Mouse (Mus musculus) small intestine, adult 2 months (tissue): ENCODE results near the gene Matk. TPM values are rescaled to one million over a fixed set of nuclear protein-coding genes. Genes with fewer than 3 reads are reported as not detected.

Experiments used
- H3K27ac ChIP-seq: fragments of 200-500 bp; 2 replicates; pipeline ENCODE4 v1.5.1; 2012; ENCODE audit warnings: low read depth, low read length, control low read depth, inconsistent platforms; ENCODE audit not compliant: insufficient read depth
- H3K27me3 ChIP-seq: fragments of 200-500 bp; 2 replicates; pipeline ENCODE4 v1.6.1; 2012; ENCODE audit warnings: mild to moderate bottlenecking, moderate library complexity, low read length, inconsistent platforms; ENCODE audit not compliant: control insufficient read depth, insufficient read depth
- H3K36me3 ChIP-seq: fragments of 200-500 bp; 2 replicates; pipeline ENCODE4 v1.6.1; 2012; ENCODE audit warnings: mild to moderate bottlenecking, low read length, control low read depth, inconsistent platforms; ENCODE audit not compliant: control insufficient read depth, insufficient read depth
- H3K4me1 ChIP-seq: fragments of 200-500 bp; 2 replicates; pipeline ENCODE4 v1.6.1; 2012; ENCODE audit warnings: low read length, inconsistent platforms, mixed read lengths; ENCODE audit not compliant: control insufficient read depth, insufficient read depth, insufficient read length
- H3K4me3 ChIP-seq: fragments of 200-500 bp; 2 replicates; pipeline ENCODE4 v1.5.1; 2012; ENCODE audit warnings: low read depth, mild to moderate bottlenecking, control low read depth, inconsistent platforms, low read length, moderate library complexity
- CTCF ChIP-seq: fragments of 200-500 bp; IDR thresholded peaks from 2 replicates; pipeline ENCODE4 v1.5.1; 2012; ENCODE audit warnings: low read depth, mild to moderate bottlenecking, control low read depth, inconsistent platforms, low read length, moderate library complexity, mixed read lengths; ENCODE audit not compliant: insufficient replicate concordance, insufficient read length; ENCODE audit errors: extremely low read depth
- POLR2A ChIP-seq: fragments of 200-500 bp; IDR thresholded peaks from 2 replicates; pipeline ENCODE4 v1.6.1; 2012; ENCODE audit warnings: low read depth, mild to moderate bottlenecking, control low read depth, inconsistent platforms, low read length, moderate library complexity
- whole genome bisulfite sequencing: fragments of 180-500 bp; shearing (Covaris S2); methylation state at CpG from one replicate; pipeline ENCODE4 v1.1.7; 2018; 5-methylcytosine and 5-hydroxymethylcytosine counted together
- polyA plus RNA-seq: library from polyadenylated mRNA; depleted of rRNA; stranded (reverse); fragments of >200 nt; gene quantifications from 2 replicates; pipeline ENCODE4 v1.2.3, GENCODE M21; 2012

The Matk gene
- polyA plus RNA-seq, 1 experiment = 13.0 TPM

- 4% methylated on average over 29 of the region's 29 CpGs for WGBS
- peaks cover 17% of the 10 kb centered on the region for H3K4me1 ChIP-seq
- H3K27ac ChIP-seq = peak within 1 kb of the TSS; percentile 96
- 0 out of 2 replicates have a peak, but pooled peaks cover 2% of the 10 kb centered on the region for H3K36me3 ChIP-seq
- TF ChIP-seq POLR2A (no peak; the same call in 1 of the 2 replicates), CTCF (no peak)
- H3K4me3 ChIP-seq = peak within 1 kb of the TSS; percentile 61
- 0 out of 2 replicates have a peak, but pooled peaks cover 5% of the 10 kb centered on the region for H3K27me3 ChIP-seq
Measured at GRCm38 (mm10) chr10:81232580-81233225, 20.0 kb upstream of the Matk start, which contains the start of gene Zfr2. TSS of gene Zfr2 (plus strand) at chr10:81233155.

GRCm38 (mm10) chr10:81233226-81233585 lies 19.5 kb upstream of the Matk start:
- TF ChIP-seq CTCF = no peak
- TF ChIP-seq POLR2A = no peak
- Histone ChIP-seq H3K27me3 (0 out of 2 replicates have a peak, but pooled peaks cover 5% of the 10 kb centered on the region), H3K4me3 (peak overlapping the region; percentile 61), H3K36me3 (0 out of 2 replicates have a peak, but pooled peaks cover 2% of the 10 kb centered on the region), H3K27ac (peak overlapping the region; percentile 96), H3K4me1 (peaks cover 22% of the 10 kb centered on the region)
- WGBS = under 1% methylated on average over 28 of the region's 28 CpGs

GRCm38 (mm10) chr10:81234206-81234605 lies 18.5 kb upstream of the Matk start:
- 63% methylated on average over 6 of the region's 6 CpGs for WGBS
- 0 out of 2 replicates have a peak, but pooled peaks cover 2% of the 10 kb centered on the region for H3K36me3 ChIP-seq
- peak overlapping the region; percentile 61 for H3K4me3 ChIP-seq
- peak overlapping the region; percentile 96 for H3K27ac ChIP-seq
- peaks cover 23% of the 10 kb centered on the region for H3K4me1 ChIP-seq
- TF ChIP-seq POLR2A (no peak), CTCF (no peak)
- H3K27me3 ChIP-seq = 0 out of 2 replicates have a peak, but pooled peaks cover 7% of the 10 kb centered on the region

GRCm38 (mm10) chr10:81236471-81237268 lies 16.1 kb upstream of the Matk start:
- TF ChIP-seq CTCF (no peak), POLR2A (no peak)
- no peak overlapping the region for H3K4me3 ChIP-seq
- 86% methylated on average over 12 of the region's 12 CpGs for WGBS
- H3K36me3 ChIP-seq = 0 out of 2 replicates have a peak, but pooled peaks cover 2% of the 10 kb centered on the region
- peaks cover 21% of the 10 kb centered on the region for H3K4me1 ChIP-seq
- H3K27me3 ChIP-seq = peaks cover 3% of the 10 kb centered on the region; the same call in 1 of the 2 replicates
- no peak overlapping the region for H3K27ac ChIP-seq

- peaks cover 3% of the 10 kb centered on the region; the same call in 1 of the 2 replicates for H3K27me3 ChIP-seq
- H3K4me1 ChIP-seq = peaks cover 17% of the 10 kb centered on the region; the same call in 1 of the 2 replicates
- H3K27ac ChIP-seq = no peak overlapping the region
- 0 out of 2 replicates have a peak, but pooled peaks cover 2% of the 10 kb centered on the region for H3K36me3 ChIP-seq
- 94% methylated on average over 2 of the region's 2 CpGs for WGBS
- no peak overlapping the region for H3K4me3 ChIP-seq
- TF ChIP-seq CTCF (no peak), POLR2A (no peak)
Measured at GRCm38 (mm10) chr10:81238618-81239017, 14.1 kb upstream of the Matk start.

GRCm38 (mm10) chr10:81240876-81241275 lies 11.9 kb upstream of the Matk start:
- Histone ChIP-seq H3K27ac (no peak overlapping the region), H3K27me3 (peaks cover 3% of the 10 kb centered on the region; the same call in 1 of the 2 replicates), H3K4me1 (peaks cover 18% of the 10 kb centered on the region), H3K4me3 (no peak overlapping the region), H3K36me3 (0 out of 2 replicates have a peak, but pooled peaks cover under 1% of the 10 kb centered on the region)
- TF ChIP-seq CTCF (peak; percentile 84; the same call in 1 of the 2 replicates), POLR2A (no peak)
- WGBS = 32% methylated on average over 13 of the region's 13 CpGs
